Mouse (Mus musculus): ENCODE results near the gene Scamp2.

DNA sequence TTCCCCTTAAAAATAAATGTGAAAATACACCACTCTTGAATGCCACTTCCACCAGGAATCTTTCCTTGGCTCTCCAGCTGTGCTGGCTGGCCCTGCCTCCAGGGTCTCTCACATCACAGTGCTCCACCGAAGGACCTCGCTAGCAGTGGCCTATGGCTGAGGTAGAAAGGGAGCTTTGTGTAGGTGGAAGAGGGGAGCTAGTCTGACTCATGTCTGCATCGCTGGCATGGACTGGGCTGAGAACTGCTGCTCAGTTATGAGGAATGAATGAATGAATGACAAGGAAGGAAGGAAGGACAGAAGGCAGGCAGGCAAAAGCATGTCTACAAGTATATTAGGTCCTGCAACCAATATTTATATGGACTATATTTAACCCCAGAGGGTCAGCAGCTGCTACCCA lies 76.5 kb downstream of the Scamp2 start:
- TF ChIP-seq CTCF (IDR thresholded peaks at IDR 0.05) (no peak), POLR2A (IDR thresholded peaks at IDR 0.05; ENCODE audit: insufficient read depth, low read depth, low read length) (no peak)

Data from heart, adult 2 months (tissue).